Mouse (Mus musculus) liver, postnatal 0 days (tissue): ENCODE data around the gene Pax8. TPM values are rescaled to one million over a fixed set of nuclear protein-coding genes. Genes with fewer than 3 reads are reported as not detected.

Source experiments
- ATAC-seq: fragments of 200-750 bp; cut with Nextera tagmentation; 2 replicates; pipeline ENCODE4 v1.8.0; 2017; ENCODE audit warnings: mild to moderate bottlenecking, moderate library complexity
- DNase-seq: peaks from one replicate; pipeline ENCODE4 v3.0.0-alpha.2; 2016
- H3K27ac ChIP-seq: fragments of 300-500 bp; sonication (generic); 2 replicates; pipeline ENCODE4 v1.5.1; 2014; ENCODE audit warnings: antibody characterized with exemption, moderate library complexity, mild to moderate bottlenecking, low read depth
- H3K27me3 ChIP-seq: fragments of 300-500 bp; sonication (generic); 2 replicates; pipeline ENCODE4 v1.6.1; 2014; ENCODE audit warnings: low read length, control low read depth, mixed read lengths; ENCODE audit not compliant: insufficient read depth
- H3K36me3 ChIP-seq: fragments of 300-500 bp; sonication (generic); replicated peaks from 2 replicates; pipeline ENCODE4 v1.6.1; 2014; ENCODE audit warnings: mild to moderate bottlenecking, control low read depth, low read length, moderate library complexity, mixed read lengths; ENCODE audit not compliant: insufficient read depth
- H3K4me1 ChIP-seq: fragments of 300-500 bp; sonication (generic); 2 replicates; pipeline ENCODE4 v1.6.1; 2014; ENCODE audit warnings: antibody characterized with exemption, mild to moderate bottlenecking, control low read depth; ENCODE audit not compliant: insufficient read depth
- H3K4me2 ChIP-seq: fragments of 300-500 bp; sonication (generic); 2 replicates; pipeline ENCODE4 v1.6.1; 2014; ENCODE audit warnings: low read depth, mild to moderate bottlenecking, low read length, moderate library complexity, mixed read lengths
- H3K4me3 ChIP-seq: fragments of 300-500 bp; sonication (generic); 2 replicates; pipeline ENCODE4 v1.5.1; 2014; ENCODE audit warnings: low read depth, low read length
- H3K9ac ChIP-seq: fragments of 300-500 bp; sonication (generic); replicated peaks from 2 replicates; pipeline ENCODE4 v1.6.1; 2014; ENCODE audit warnings: mild to moderate bottlenecking, moderate library complexity
- H3K9me3 ChIP-seq: fragments of 300-500 bp; sonication (generic); 2 replicates; pipeline ENCODE4 v1.6.1; 2016; ENCODE audit warnings: mild to moderate bottlenecking, control low read depth, low read length, mixed read lengths
- CTCF ChIP-seq: sonication (generic); IDR thresholded peaks from 2 replicates; pipeline ENCODE4 v1.5.1; 2016; ENCODE audit warnings: antibody characterized with exemption, low read depth
- EP300 ChIP-seq: IDR thresholded peaks from 2 replicates; pipeline ENCODE4 v1.6.1; 2016; ENCODE audit warnings: antibody characterized with exemption, low read depth, mild to moderate bottlenecking
- WGBS: fragments of 180-500 bp; shearing (Covaris S2); extraction: QIAGEN DNeasy Blood & Tissue Kit; methylation state at CpG from one replicate; pipeline ENCODE4 v1.1.7; 2014; ENCODE audit not compliant: insufficient replicate concordance; 5-methylcytosine and 5-hydroxymethylcytosine counted together
- polyA plus RNA-seq: library from polyadenylated mRNA; unstranded; fragments of >200 nt; fragmentation: Nextera tagmentation; extraction: Ambion mirVana; gene quantifications from 2 replicates; pipeline ENCODE4 v1.2.1, GENCODE M21; 2015

The Pax8 gene
- polyA plus RNA-seq, 1 experiment from 2014 or later = not detected

GRCm38 (mm10) chr2:24413677-24414076 lies 61.7 kb downstream of the Pax8 start:
- no peak for TF ChIP-seq CTCF
- TF ChIP-seq EP300 = no peak
- 69% methylated on average over 4 of the region's 4 CpGs for WGBS

DNA sequence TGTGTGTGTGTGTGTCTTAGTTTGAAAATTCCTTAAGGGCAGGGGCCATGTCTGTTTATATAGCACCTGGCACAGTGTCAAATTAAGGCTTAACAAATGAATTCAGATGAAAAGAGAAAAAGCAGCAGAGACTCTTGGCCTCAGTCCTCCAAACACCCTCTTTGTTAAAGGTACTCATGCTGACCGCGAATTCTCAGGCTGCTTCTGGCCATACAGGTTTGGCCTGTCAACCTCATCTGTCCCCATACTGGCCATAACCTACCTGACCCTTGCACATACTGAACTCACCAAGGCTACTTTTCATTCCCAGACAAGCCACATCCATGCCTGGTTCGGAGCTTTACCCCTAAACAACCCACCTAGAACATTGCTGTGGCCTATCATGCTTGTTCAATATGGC lies 62.2 kb downstream of the Pax8 start:
- H3K36me3 ChIP-seq = no peaks in the 10 kb centered on the region
- H3K9me3 ChIP-seq = no peaks in the 10 kb centered on the region
- H3K9ac ChIP-seq = no peak overlapping the region
- TF ChIP-seq CTCF (no peak), EP300 (no peak)
- H3K27me3 ChIP-seq = no peaks in the 10 kb centered on the region
- H3K4me1 ChIP-seq = no peaks in the 10 kb centered on the region
- no peak overlapping the region for H3K4me2 ChIP-seq
- ATAC-seq = no peak
- H3K4me3 ChIP-seq = no peak overlapping the region
- DNase-seq = no peak
- WGBS = 67% methylated on average over 3 of the region's 3 CpGs
- H3K27ac ChIP-seq = no peak overlapping the region

More at GRCm38 (mm10) chr2:24413677-24414076, 61.7 kb downstream of the Pax8 start:
- Histone ChIP-seq H3K9me3 (no peaks in the 10 kb centered on the region), H3K4me3 (no peak overlapping the region), H3K4me2 (no peak overlapping the region), H3K36me3 (no peaks in the 10 kb centered on the region), H3K27me3 (no peaks in the 10 kb centered on the region), H3K4me1 (no peaks in the 10 kb centered on the region), H3K27ac (no peak overlapping the region), H3K9ac (no peak overlapping the region)
- no peak for DNase-seq
- no peak for ATAC-seq

DNA sequence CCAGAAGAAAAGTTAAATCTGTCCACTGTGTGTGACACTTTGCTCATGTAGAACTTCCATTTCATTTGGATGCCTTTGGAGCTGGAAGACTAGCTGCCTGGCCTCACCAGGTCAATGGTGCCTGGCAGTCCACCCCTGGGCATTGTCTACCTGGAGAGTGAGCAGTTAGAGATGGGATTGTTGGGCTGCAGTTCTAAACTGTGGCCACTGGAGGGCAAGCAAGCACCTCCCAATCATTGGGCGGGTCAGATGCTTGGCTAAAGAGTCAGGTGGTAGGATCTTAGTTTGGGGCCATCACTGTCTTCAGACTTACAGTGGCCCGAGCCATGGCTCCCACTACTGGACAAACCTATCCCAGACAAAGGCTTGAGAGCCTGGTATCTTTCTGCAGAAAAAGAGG lies 66.2 kb downstream of the Pax8 start:
- H3K36me3 ChIP-seq = peaks cover 12% of the 10 kb centered on the region
- H3K27ac ChIP-seq = no peak overlapping the region
- H3K4me2 ChIP-seq = no peak overlapping the region
- peak; percentile 72 for DNase-seq
- H3K9me3 ChIP-seq = no peaks in the 10 kb centered on the region
- H3K4me1 ChIP-seq = no peaks in the 10 kb centered on the region
- WGBS = 9% methylated on average over 2 of the region's 2 CpGs
- no peak overlapping the region for H3K9ac ChIP-seq
- H3K27me3 ChIP-seq = no peaks in the 10 kb centered on the region
- ATAC-seq = peak; percentile 48
- H3K4me3 ChIP-seq = no peak overlapping the region
- TF ChIP-seq CTCF = peak; percentile 97
- TF ChIP-seq EP300 = no peak

DNA sequence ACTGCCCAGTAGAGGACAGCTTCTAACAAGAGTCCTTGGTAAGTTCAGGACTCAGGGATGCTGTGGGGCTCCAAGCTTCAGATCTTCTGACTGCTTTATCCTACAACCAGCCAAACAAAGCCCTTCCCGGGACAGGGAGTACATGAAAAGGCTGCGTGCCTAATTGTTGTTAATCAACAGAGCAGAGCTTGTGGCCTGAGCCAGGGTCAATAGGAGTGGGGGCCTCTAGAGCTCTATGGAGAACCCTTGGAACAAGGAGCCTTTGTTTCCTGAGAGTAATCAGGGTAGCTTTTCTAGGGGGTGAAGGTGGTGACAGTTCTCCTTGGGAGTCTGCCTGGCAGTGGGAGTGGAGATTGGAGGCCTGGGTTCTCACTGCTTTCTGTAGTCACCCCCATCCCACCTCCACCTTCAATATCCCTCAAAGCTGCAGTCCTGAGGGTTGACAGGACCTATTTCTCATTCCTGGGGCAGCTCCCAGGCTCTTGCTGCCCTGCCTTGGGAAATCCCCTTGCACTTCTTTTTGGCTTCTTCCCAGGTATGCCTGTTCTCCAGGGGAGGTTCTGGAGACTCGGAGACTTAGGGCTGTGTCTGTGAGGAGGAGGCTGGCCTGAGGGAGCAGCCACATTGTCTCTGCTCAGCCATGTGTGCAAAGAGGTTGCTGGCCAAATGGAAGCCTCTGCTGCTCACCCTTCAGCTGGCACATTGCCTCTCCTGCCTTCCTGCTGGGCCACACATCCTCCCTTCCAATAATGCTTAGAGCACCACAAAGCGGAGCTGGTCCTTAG lies 67.5 kb downstream of the Pax8 start:
- WGBS = 74% methylated on average over 4 of the region's 4 CpGs

DNA sequence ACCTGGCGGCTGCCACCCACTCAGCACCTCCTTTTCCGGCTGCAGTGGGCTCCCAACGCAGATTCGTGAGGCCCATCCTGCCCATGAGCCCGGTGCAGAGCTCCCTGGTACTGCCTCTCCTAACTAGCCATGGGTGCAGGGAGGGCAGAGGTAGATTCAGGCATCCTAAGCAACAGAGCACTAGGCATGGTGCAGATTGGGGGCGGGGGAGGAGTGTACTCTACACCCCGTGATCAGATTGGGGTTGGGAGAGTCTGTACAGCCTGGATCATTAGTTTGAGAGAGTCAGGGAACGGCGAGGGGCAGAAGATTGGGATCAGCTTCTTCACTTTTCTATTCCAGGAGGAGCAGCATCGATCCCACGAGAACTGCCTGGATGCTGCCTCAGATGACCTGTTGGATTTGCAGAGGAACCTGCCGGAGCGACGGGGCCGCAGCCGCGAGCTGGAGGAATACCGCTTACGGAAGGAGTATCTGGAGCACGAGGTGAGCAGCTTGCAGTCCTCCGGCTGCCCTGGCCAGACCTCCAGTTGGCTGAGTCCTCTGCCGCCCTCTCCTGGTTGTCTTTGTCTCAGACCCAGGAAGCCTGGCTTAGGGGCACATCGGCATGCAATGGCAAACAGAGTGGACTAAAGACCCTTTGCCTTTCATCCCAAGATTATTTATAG lies 69.9 kb downstream of the Pax8 start:
- Histone ChIP-seq H3K27me3 (no peaks in the 10 kb centered on the region), H3K9ac (no peak overlapping the region), H3K4me1 (no peaks in the 10 kb centered on the region), H3K27ac (no peak overlapping the region), H3K4me2 (0 out of 2 replicates have a peak overlapping the region, but pooled peaks have one; percentile 7), H3K9me3 (no peaks in the 10 kb centered on the region), H3K4me3 (no peak overlapping the region), H3K36me3 (peaks cover 29% of the 10 kb centered on the region)
- peak; percentile 88 for ATAC-seq
- peak; percentile 82 for DNase-seq
- TF ChIP-seq CTCF (peak; percentile 90), EP300 (no peak)
- WGBS = 30% methylated on average over 23 of the region's 23 CpGs

More for the DNA sequence above, 67.5 kb downstream of the Pax8 start:
- DNase-seq (no peak), ATAC-seq (no peak)
- Histone ChIP-seq H3K4me1 (no peaks in the 10 kb centered on the region), H3K4me3 (no peak overlapping the region), H3K9me3 (no peaks in the 10 kb centered on the region), H3K4me2 (no peak overlapping the region), H3K36me3 (peaks cover 20% of the 10 kb centered on the region), H3K27me3 (no peaks in the 10 kb centered on the region), H3K9ac (no peak overlapping the region), H3K27ac (no peak overlapping the region)
- TF ChIP-seq EP300 (no peak), CTCF (no peak)

GRCm38 (mm10) chr2:24400711-24401110 lies 74.7 kb downstream of the Pax8 start:
- no peak overlapping the region for H3K27ac ChIP-seq
- H3K4me2 ChIP-seq = no peak overlapping the region
- H3K36me3 ChIP-seq = peaks cover 45% of the 10 kb centered on the region
- H3K4me1 ChIP-seq = no peaks in the 10 kb centered on the region
- WGBS = 82% methylated on average over 3 of the region's 3 CpGs
- TF ChIP-seq CTCF (no peak), EP300 (no peak)
- ATAC-seq = no peak
- no peaks in the 10 kb centered on the region for H3K9me3 ChIP-seq
- DNase-seq = no peak
- no peak overlapping the region for H3K4me3 ChIP-seq
- H3K9ac ChIP-seq = no peak overlapping the region
- no peaks in the 10 kb centered on the region for H3K27me3 ChIP-seq
